Mouse (Mus musculus) lung, postnatal 0 days (tissue): ENCODE results near the gene Baiap2l2.

Experiments
- CTCF ChIP-seq: IDR thresholded peaks from 2 replicates; pipeline ENCODE4 v1.5.1; 2016; ENCODE audit warnings: antibody characterized with exemption, mild to moderate bottlenecking
- EP300 ChIP-seq: IDR thresholded peaks from 2 replicates; pipeline ENCODE4 v1.6.1; 2016; ENCODE audit warnings: antibody characterized with exemption, mild to moderate bottlenecking, control low read depth

- TF ChIP-seq CTCF (no peak), EP300 (no peak)
Observed at GRCm38 (mm10) chr15:79238036-79238435, 47.3 kb downstream of the Baiap2l2 start.
